Mouse (Mus musculus): Measurements from ENCODE around the gene Lypd5. TPM values are rescaled to one million over a fixed set of nuclear protein-coding genes. Genes with fewer than 3 reads are reported as not detected.

Lypd5 gene
- polyA plus RNA-seq, 1 experiment from 2014 or later, result not detected

GRCm38 (mm10) chr7:24363228-24363627 is 14.2 kb downstream of the Lypd5 start:
- H3K9ac ChIP-seq, result no peak overlapping the region
- ATAC-seq (ENCODE audit: insufficient number of reproducible peaks, insufficient read depth, low FRiP score, low TSS enrichment), result no peak
- H3K4me1 ChIP-seq, result no peaks in the 10 kb centered on the region
- H3K27me3 ChIP-seq, result 0 out of 2 replicates have a peak, but pooled peaks cover 8% of the 10 kb centered on the region
- WGBS, result 33% methylated on average over 6 of the region's 7 CpGs
- H3K4me3 ChIP-seq, result no peak overlapping the region
- no peak overlapping the region for H3K4me2 ChIP-seq (replicated peaks)
- no peaks in the 10 kb centered on the region for H3K36me3 ChIP-seq
- H3K27ac ChIP-seq, result no peak overlapping the region
- H3K9me3 ChIP-seq, result no peaks in the 10 kb centered on the region

- Histone ChIP-seq H3K4me1 (0 out of 2 replicates have a peak, but pooled peaks cover 3% of the 10 kb centered on the region), H3K36me3 (no peaks in the 10 kb centered on the region), H3K27ac (no peak overlapping the region), H3K9me3 (no peaks in the 10 kb centered on the region), H3K4me2 (replicated peaks) (no peak overlapping the region), H3K4me3 (no peak overlapping the region), H3K27me3 (0 out of 2 replicates have a peak, but pooled peaks cover 8% of the 10 kb centered on the region), H3K9ac (no peak overlapping the region)
- ATAC-seq (ENCODE audit: insufficient number of reproducible peaks, insufficient read depth, low FRiP score, low TSS enrichment), result no peak
- 22% methylated on average over 10 of the region's 10 CpGs for WGBS
Measured at GRCm38 (mm10) chr7:24364827-24365226, 15.8 kb downstream of the Lypd5 start.

GRCm38 (mm10) chr7:24365258-24366014 is 16.4 kb downstream of the Lypd5 start:
- Histone ChIP-seq H3K36me3 (no peaks in the 10 kb centered on the region), H3K9ac (no peak overlapping the region), H3K4me2 (replicated peaks) (no peak overlapping the region), H3K27me3 (0 out of 2 replicates have a peak, but pooled peaks cover 8% of the 10 kb centered on the region), H3K4me1 (peaks cover 3% of the 10 kb centered on the region; the same call in 1 of the 2 replicates), H3K27ac (no peak overlapping the region), H3K9me3 (no peaks in the 10 kb centered on the region), H3K4me3 (no peak overlapping the region)
- ATAC-seq (ENCODE audit: insufficient number of reproducible peaks, insufficient read depth, low FRiP score, low TSS enrichment), result no peak
- WGBS, result 78% methylated on average over 5 of the region's 5 CpGs

DNA sequence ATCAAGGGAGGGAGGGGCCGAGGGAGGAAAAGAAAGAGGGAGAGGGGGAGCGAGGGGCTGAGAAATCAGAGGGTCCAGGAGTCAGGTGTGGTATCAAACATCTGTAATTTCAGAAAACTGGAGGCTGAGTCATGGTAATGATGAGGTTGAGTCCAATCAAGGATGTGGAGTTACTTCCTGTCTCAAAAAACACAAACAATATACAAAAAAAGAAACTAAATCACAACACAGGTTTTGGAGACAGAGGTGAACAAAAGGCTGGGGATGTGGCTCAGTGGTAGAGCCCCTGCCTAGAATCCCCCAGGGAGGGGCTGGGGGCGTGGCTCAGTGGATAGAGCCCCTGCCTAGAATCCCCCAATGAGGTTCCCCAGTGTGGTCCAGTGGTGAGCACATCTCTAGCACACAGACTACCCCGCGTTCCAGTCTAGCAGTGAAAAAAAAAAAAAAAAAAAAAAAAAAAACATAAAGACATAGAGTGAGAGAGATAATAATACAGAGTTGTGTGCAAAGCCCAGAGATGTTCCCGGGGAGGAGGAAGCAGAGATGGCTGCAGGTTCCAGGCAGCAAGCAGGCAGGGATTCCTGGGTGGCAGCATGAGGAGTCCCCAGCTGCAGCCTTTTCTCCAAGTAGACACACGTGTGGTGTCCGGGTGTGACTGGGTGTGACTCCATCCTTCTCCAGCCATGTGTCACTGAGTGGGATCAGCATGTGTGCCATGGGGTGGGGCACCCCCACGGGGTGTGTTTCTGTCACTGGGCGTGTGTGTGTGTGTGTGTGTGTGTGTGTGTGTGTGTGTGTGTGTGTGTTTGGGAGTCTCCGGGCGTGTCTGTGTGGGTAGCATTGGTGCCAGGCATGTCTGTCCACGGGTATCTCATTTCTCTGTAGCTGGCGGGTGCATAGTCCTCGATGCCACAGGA is 18.0 kb downstream of the Lypd5 start:
- peaks cover 3% of the 10 kb centered on the region; the same call in 1 of the 2 replicates for H3K4me1 ChIP-seq
- 0 out of 2 replicates have a peak, but pooled peaks cover 3% of the 10 kb centered on the region for H3K27me3 ChIP-seq
- H3K4me2 ChIP-seq (replicated peaks), result no peak overlapping the region
- H3K9me3 ChIP-seq, result no peaks in the 10 kb centered on the region
- 77% methylated on average over 15 of the region's 15 CpGs for WGBS
- no peak overlapping the region for H3K27ac ChIP-seq
- H3K9ac ChIP-seq, result no peak overlapping the region
- ATAC-seq (ENCODE audit: insufficient number of reproducible peaks, insufficient read depth, low FRiP score, low TSS enrichment), result no peak
- no peak overlapping the region for H3K4me3 ChIP-seq
- no peaks in the 10 kb centered on the region for H3K36me3 ChIP-seq

GRCm38 (mm10) chr7:24368226-24368625 is 19.2 kb downstream of the Lypd5 start:
- Histone ChIP-seq H3K4me2 (replicated peaks) (no peak overlapping the region), H3K36me3 (no peaks in the 10 kb centered on the region), H3K27ac (no peak overlapping the region), H3K27me3 (no peaks in the 10 kb centered on the region), H3K9ac (no peak overlapping the region), H3K9me3 (no peaks in the 10 kb centered on the region), H3K4me1 (peaks cover 4% of the 10 kb centered on the region; the same call in 1 of the 2 replicates), H3K4me3 (no peak overlapping the region)
- ATAC-seq (ENCODE audit: insufficient number of reproducible peaks, insufficient read depth, low FRiP score, low TSS enrichment), result no peak
- WGBS, result 66% methylated on average over 4 of the region's 4 CpGs

GRCm38 (mm10) chr7:24368946-24369345 is 19.9 kb downstream of the Lypd5 start:
- WGBS, result 87% methylated on average over 7 of the region's 7 CpGs
- Histone ChIP-seq H3K9me3 (no peaks in the 10 kb centered on the region), H3K36me3 (no peaks in the 10 kb centered on the region), H3K27ac (no peak overlapping the region), H3K4me3 (no peak overlapping the region), H3K4me1 (peaks cover 9% of the 10 kb centered on the region; the same call in 1 of the 2 replicates), H3K4me2 (replicated peaks) (no peak overlapping the region), H3K9ac (no peak overlapping the region), H3K27me3 (no peaks in the 10 kb centered on the region)
- no peak for ATAC-seq (ENCODE audit: insufficient number of reproducible peaks, insufficient read depth, low FRiP score, low TSS enrichment)

DNA sequence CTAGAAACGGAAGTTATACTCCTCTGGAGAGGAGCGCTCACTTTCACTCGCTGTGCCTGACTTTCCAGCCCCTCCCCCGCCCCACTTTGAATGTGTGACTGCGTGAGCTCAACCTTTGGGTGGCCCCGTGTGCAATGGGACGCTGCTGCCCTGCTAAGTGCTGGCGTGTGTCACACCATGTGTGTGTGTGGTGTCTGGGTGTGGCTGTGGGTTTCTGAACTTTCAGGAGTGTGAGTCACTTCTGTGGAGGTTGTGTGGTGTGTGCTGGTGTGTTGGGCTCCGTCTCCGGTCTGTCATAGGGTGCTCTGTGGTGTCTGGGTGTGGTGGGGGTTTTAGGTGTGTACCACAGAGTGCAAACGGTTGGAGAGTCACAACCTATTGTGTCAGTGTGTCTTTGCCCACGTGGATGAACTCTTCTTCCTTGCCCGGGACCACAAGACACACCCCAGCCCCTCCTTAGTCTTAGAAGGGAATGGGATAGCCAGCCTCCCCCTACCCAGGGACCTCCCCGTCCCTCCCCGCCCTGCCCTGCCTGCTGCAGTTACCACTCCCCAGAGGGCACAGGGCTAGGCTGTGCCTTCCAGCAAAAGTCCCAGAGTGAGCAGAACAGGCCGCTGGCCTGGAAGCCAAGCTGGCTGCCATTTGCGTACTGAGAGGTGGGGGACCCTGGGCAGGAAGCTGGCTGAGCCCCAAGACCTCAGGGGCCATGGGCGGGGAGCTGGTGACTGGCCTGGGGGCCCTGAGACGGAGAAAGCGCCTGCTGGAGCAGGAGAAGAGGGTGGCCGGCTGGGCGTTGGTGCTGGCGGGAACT is 20.9 kb downstream of the Lypd5 start, which contains the start of gene Kcnn4:
Gene Kcnn4, plus strand, starts transcription at position 533 of the 811 bp plus-strand sequence.
- H3K4me3 ChIP-seq, result no peak within 1 kb of the TSS
- 38% methylated on average over 23 of the region's 23 CpGs for WGBS
- H3K9me3 ChIP-seq, result no peaks in the 10 kb centered on the region
- no peak within 1 kb of the TSS for H3K27ac ChIP-seq
- no peak within 1 kb of the TSS for H3K9ac ChIP-seq
- no peak for ATAC-seq (ENCODE audit: insufficient number of reproducible peaks, insufficient read depth, low FRiP score, low TSS enrichment)
- peaks cover 9% of the 10 kb centered on the region; the same call in 1 of the 2 replicates for H3K4me1 ChIP-seq
- no peaks in the 10 kb centered on the region for H3K27me3 ChIP-seq
- H3K36me3 ChIP-seq, result no peaks in the 10 kb centered on the region
- peak within 1 kb of the TSS; percentile 26; the same call in 1 of the 2 replicates for H3K4me2 ChIP-seq (replicated peaks)

GRCm38 (mm10) chr7:24371012-24371808 is 22.2 kb downstream of the Lypd5 start:
- Histone ChIP-seq H3K36me3 (no peaks in the 10 kb centered on the region), H3K4me3 (no peak overlapping the region), H3K27ac (peak overlapping the region; percentile 41; the same call in 1 of the 2 replicates), H3K4me1 (peaks cover 9% of the 10 kb centered on the region; the same call in 1 of the 2 replicates), H3K4me2 (replicated peaks) (no peak overlapping the region), H3K9me3 (no peaks in the 10 kb centered on the region), H3K27me3 (no peaks in the 10 kb centered on the region), H3K9ac (no peak overlapping the region)
- 82% methylated on average over 7 of the region's 7 CpGs for WGBS
- no peak for ATAC-seq (ENCODE audit: insufficient number of reproducible peaks, insufficient read depth, low FRiP score, low TSS enrichment)

DNA sequence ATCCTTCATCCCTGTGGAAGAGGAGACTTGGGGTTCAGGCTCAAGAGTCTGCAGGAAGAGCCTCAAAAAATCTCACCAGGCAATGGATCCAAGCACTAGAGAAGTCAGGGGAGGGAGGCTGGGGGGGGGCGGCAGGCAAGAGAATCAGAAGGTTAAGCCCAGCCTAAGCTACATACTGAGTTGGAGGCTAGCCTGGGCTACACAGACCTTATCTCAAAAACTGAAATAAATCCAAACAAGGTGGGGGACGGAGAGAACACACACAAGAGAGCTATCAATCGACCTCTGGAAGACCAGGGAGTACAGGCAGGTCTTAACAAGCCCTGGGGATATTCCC is 22.8 kb downstream of the Lypd5 start:
- Histone ChIP-seq H3K27ac (0 out of 2 replicates have a peak overlapping the region, but pooled peaks have one; percentile 23), H3K4me3 (no peak overlapping the region), H3K4me1 (peaks cover 10% of the 10 kb centered on the region), H3K9me3 (no peaks in the 10 kb centered on the region), H3K27me3 (peaks cover 4% of the 10 kb centered on the region; the same call in 1 of the 2 replicates), H3K9ac (no peak overlapping the region), H3K4me2 (replicated peaks) (no peak overlapping the region), H3K36me3 (no peaks in the 10 kb centered on the region)
- no peak for ATAC-seq (ENCODE audit: insufficient number of reproducible peaks, insufficient read depth, low FRiP score, low TSS enrichment)
- 71% methylated on average over 3 of the region's 3 CpGs for WGBS

DNA sequence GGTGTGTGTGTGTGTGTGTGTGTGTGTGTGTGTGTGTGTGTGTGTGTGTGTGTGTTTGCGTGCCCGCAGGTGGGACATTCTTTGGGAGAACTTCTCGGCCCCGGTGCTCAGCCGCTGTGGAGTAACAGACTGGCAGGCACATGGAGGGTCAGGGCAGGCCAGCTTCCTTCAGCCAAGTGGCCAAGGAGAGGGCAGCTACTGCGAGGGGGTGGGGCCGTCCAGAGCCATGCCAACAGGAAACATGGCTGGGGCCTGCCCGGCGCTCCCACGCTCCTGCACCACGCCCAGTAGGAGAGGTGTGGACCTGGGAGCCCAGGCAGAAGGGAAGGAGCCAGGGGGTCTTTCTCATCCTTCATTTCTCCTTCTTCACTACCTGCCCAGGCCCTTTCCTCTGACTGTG is 23.3 kb downstream of the Lypd5 start:
- Histone ChIP-seq H3K9me3 (no peaks in the 10 kb centered on the region), H3K27me3 (peaks cover 10% of the 10 kb centered on the region), H3K36me3 (no peaks in the 10 kb centered on the region), H3K4me3 (no peak overlapping the region), H3K4me2 (replicated peaks) (no peak overlapping the region), H3K27ac (no peak overlapping the region), H3K9ac (no peak overlapping the region), H3K4me1 (peaks cover 15% of the 10 kb centered on the region)
- no peak for ATAC-seq (ENCODE audit: insufficient number of reproducible peaks, insufficient read depth, low FRiP score, low TSS enrichment)
- WGBS, result 89% methylated on average over 11 of the region's 11 CpGs
